Mouse (Mus musculus): Measurements from ENCODE around the gene Lmod3.

DNA sequence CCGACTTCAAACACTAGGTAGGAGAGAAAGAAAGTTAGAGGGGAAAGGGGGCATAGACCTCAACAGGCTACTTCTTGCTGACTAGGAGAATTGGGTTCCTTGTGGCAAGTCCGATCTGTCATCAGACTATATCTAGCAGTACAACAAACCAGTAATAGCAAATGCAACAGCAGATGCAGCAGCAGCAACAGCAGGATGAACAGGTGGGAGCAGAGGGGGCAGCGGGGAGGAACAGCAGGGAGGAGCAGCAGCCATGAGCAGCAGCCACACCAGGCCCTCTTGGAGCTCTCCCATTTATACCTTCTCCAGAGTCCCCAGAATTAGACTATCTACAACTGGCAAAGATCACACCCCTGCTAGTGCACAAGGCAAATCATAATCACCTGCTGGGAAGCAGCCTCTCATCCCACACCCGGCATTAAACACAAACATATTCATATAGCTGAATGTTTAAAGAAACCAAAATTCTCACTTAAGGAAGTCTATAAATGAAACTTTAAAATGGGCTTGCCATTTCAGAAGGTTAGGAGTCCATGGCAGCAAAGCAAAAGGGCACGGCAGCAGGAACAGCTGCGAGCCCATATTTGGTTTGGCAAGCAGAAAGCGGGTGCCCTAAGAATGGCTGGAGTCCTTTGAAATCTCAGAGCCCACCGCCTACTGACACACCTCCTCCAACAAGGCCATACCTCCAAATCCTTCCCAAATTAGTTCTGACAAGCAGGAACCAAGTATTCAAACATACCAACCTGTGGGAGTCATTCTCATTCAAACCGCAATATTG lies 25.3 kb downstream of the Lmod3 start:
- TF ChIP-seq EP300 (IDR thresholded peaks at IDR 0.05; ENCODE audit: low read depth) (no peak), CTCF (IDR thresholded peaks at IDR 0.05; ENCODE audit: low read depth) (no peak)

All from liver, embryonic 14.5 days (tissue).